In genomic region chr10:80033511-80034391, GRCm38 (mm10) we compare ENCODE assay signal across 8 mouse cellular contexts. TPM values are rescaled to one million over a fixed set of nuclear protein-coding genes. Genes with fewer than 3 reads are reported as not detected.
DNase-seq lines count a peak whose midpoint lies in the region; ATAC-seq and TF ChIP-seq lines count a peak whose summit lies in the region.

No protein-coding gene starts in this region.

- no peaks in the 10 kb centered on the region for H3K27me3 ChIP-seq in hindbrain, embryonic 12.5 days
- no peaks in the 10 kb centered on the region for H3K27me3 ChIP-seq in hindbrain, embryonic 16.5 days (replicated peaks; ENCODE audit: control insufficient read depth, insufficient read depth, low read length)
- no peaks in the 10 kb centered on the region for H3K27me3 ChIP-seq in embryonic facial prominence, embryonic 14.5 days (replicated peaks; ENCODE audit: control insufficient read depth, insufficient read depth, low read length)
- no peaks in the 10 kb centered on the region for H3K27me3 ChIP-seq in intestine, embryonic 15.5 days (replicated peaks)
- no peaks in the 10 kb centered on the region for H3K27me3 ChIP-seq in liver, postnatal 0 days (ENCODE audit: insufficient read depth, low read length)

- TF ChIP-seq EP300 in liver, postnatal 0 days (IDR thresholded peaks at IDR 0.05; ENCODE audit: low read depth), result no peak

- no peaks in the 10 kb centered on the region for H3K9me3 ChIP-seq in hindbrain, embryonic 12.5 days (replicated peaks)
- no peaks in the 10 kb centered on the region for H3K9me3 ChIP-seq in hindbrain, embryonic 16.5 days (ENCODE audit: control insufficient read depth, low read length)
- no peaks in the 10 kb centered on the region for H3K9me3 ChIP-seq in embryonic facial prominence, embryonic 14.5 days (ENCODE audit: control insufficient read depth, low read length)
- no peaks in the 10 kb centered on the region for H3K9me3 ChIP-seq in intestine, embryonic 15.5 days
- no peaks in the 10 kb centered on the region for H3K9me3 ChIP-seq in liver, postnatal 0 days (ENCODE audit: low read length)

- 46% methylated on average over 9 of the region's 9 CpGs for WGBS in hindbrain, embryonic 12.5 days
- WGBS in hindbrain, embryonic 16.5 days, result 56% methylated on average over 9 of the region's 9 CpGs
- 38% methylated on average over 9 of the region's 9 CpGs for WGBS in embryonic facial prominence, embryonic 14.5 days
- WGBS in intestine, embryonic 15.5 days, result 22% methylated on average over 9 of the region's 9 CpGs
- WGBS in liver, postnatal 0 days (ENCODE audit: insufficient replicate concordance), result 23% methylated on average over 9 of the region's 9 CpGs

- TF ChIP-seq CTCF in liver, postnatal 0 days (IDR thresholded peaks at IDR 0.05; ENCODE audit: low read depth), result peak; percentile 73

- no peak overlapping the region for H3K9ac ChIP-seq in hindbrain, embryonic 12.5 days
- no peak overlapping the region for H3K9ac ChIP-seq in hindbrain, embryonic 16.5 days (ENCODE audit: low read depth, low read length)
- peak overlapping the region; percentile 15; the same call in 1 of the 2 replicates for H3K9ac ChIP-seq in embryonic facial prominence, embryonic 14.5 days (ENCODE audit: low read depth, low read length)
- peak overlapping the region; percentile 24; the same call in 1 of the 2 replicates for H3K9ac ChIP-seq in intestine, embryonic 15.5 days
- no peak overlapping the region for H3K9ac ChIP-seq in liver, postnatal 0 days (replicated peaks)

- peaks cover 15% of the 10 kb centered on the region for H3K4me1 ChIP-seq in hindbrain, embryonic 12.5 days
- peaks cover 11% of the 10 kb centered on the region for H3K4me1 ChIP-seq in hindbrain, embryonic 16.5 days (ENCODE audit: control insufficient read depth, insufficient read depth, low read depth, low read length)
- H3K4me1 ChIP-seq in embryonic facial prominence, embryonic 14.5 days (ENCODE audit: control insufficient read depth, insufficient read depth, low read length), result 0 out of 2 replicates have a peak, but pooled peaks cover 7% of the 10 kb centered on the region
- H3K4me1 ChIP-seq in intestine, embryonic 15.5 days (replicated peaks), result peaks cover 41% of the 10 kb centered on the region
- peaks cover 27% of the 10 kb centered on the region for H3K4me1 ChIP-seq in liver, postnatal 0 days (ENCODE audit: insufficient read depth)

- peak; percentile 89 for DNase-seq in MN1 (ENCODE audit: low spot score)
- peak; percentile 68 for DNase-seq in embryonic facial prominence, embryonic 14.5 days (ENCODE audit: low spot score)
- DNase-seq in liver, postnatal 0 days, result peak; percentile 48
- DNase-seq in skeletal muscle tissue, adult 2 months (ENCODE audit: low read depth, low spot score), result peak; percentile 57
- DNase-seq in layer of hippocampus, postnatal 10 days (ENCODE audit: low spot score in 2 of 2), result no peak

- H3K4me2 ChIP-seq in hindbrain, embryonic 12.5 days (replicated peaks), result no peak overlapping the region
- no peak overlapping the region for H3K4me2 ChIP-seq in hindbrain, embryonic 16.5 days (ENCODE audit: low read length)
- H3K4me2 ChIP-seq in embryonic facial prominence, embryonic 14.5 days (ENCODE audit: low read depth, low read length), result no peak overlapping the region
- peak overlapping the region; percentile 25 for H3K4me2 ChIP-seq in intestine, embryonic 15.5 days (replicated peaks)
- H3K4me2 ChIP-seq in liver, postnatal 0 days (ENCODE audit: low read depth, low read length), result no peak overlapping the region

- no peak overlapping the region for H3K4me3 ChIP-seq in hindbrain, embryonic 12.5 days
- H3K4me3 ChIP-seq in hindbrain, embryonic 16.5 days (ENCODE audit: low read length), result no peak overlapping the region
- no peak overlapping the region for H3K4me3 ChIP-seq in embryonic facial prominence, embryonic 14.5 days (ENCODE audit: low read depth, low read length)
- H3K4me3 ChIP-seq in intestine, embryonic 15.5 days (replicated peaks), result no peak overlapping the region
- no peak overlapping the region for H3K4me3 ChIP-seq in liver, postnatal 0 days (ENCODE audit: low read depth, low read length)

- H3K36me3 ChIP-seq in hindbrain, embryonic 12.5 days, result peaks cover 38% of the 10 kb centered on the region
- peaks cover 25% of the 10 kb centered on the region for H3K36me3 ChIP-seq in hindbrain, embryonic 16.5 days (ENCODE audit: control insufficient read depth, insufficient read depth, low read length)
- H3K36me3 ChIP-seq in embryonic facial prominence, embryonic 14.5 days (ENCODE audit: control insufficient read depth, insufficient read depth, low read length), result peaks cover 41% of the 10 kb centered on the region
- H3K36me3 ChIP-seq in intestine, embryonic 15.5 days, result peaks cover 28% of the 10 kb centered on the region
- H3K36me3 ChIP-seq in liver, postnatal 0 days (replicated peaks; ENCODE audit: insufficient read depth, low read length), result peaks cover 55% of the 10 kb centered on the region

- peak overlapping the region; percentile 23; the same call in 1 of the 2 replicates for H3K27ac ChIP-seq in hindbrain, embryonic 12.5 days
- no peak overlapping the region for H3K27ac ChIP-seq in hindbrain, embryonic 16.5 days (ENCODE audit: low read depth, low read length)
- H3K27ac ChIP-seq in embryonic facial prominence, embryonic 14.5 days (replicated peaks; ENCODE audit: low read depth, low read length), result peak overlapping the region; percentile 21
- peak overlapping the region; percentile 90 for H3K27ac ChIP-seq in intestine, embryonic 15.5 days
- peak overlapping the region; percentile 69 for H3K27ac ChIP-seq in liver, postnatal 0 days (ENCODE audit: low read depth)

- no peak for ATAC-seq in hindbrain, embryonic 12.5 days (ENCODE audit: low FRiP score)
- ATAC-seq in hindbrain, embryonic 16.5 days, result no peak
- ATAC-seq in embryonic facial prominence, embryonic 14.5 days (ENCODE audit: low read depth), result 0 out of 2 replicates have a peak, but pooled peaks have one; percentile 31
- peak; percentile 86 for ATAC-seq in intestine, embryonic 15.5 days
- peak; percentile 28 for ATAC-seq in liver, postnatal 0 days

RNA-seq across cellular contexts. Expression of gene Polr2e, which starts 5.8 kb away (rescaled TPM):
- polyA plus RNA-seq in hindbrain, embryonic 12.5 days (2016; fragmentation: Nextera tagmentation; extraction: Ambion mirVana), result 163 and 171 TPM in 2 replicates
- polyA plus RNA-seq in hindbrain, embryonic 16.5 days (2015; fragmentation: Nextera tagmentation; extraction: Ambion mirVana), result 141 and 143 TPM in 2 replicates
- 207 and 227 TPM in 2 replicates for polyA plus RNA-seq in embryonic facial prominence, embryonic 14.5 days (2014; fragmentation: Nextera tagmentation; extraction: Ambion mirVana)
- polyA plus RNA-seq in intestine, embryonic 15.5 days (2015; fragmentation: Nextera tagmentation; extraction: Ambion mirVana), result 206 and 218 TPM in 2 replicates
- polyA plus RNA-seq in liver, postnatal 0 days (2015; fragmentation: Nextera tagmentation; extraction: Ambion mirVana), result 57.0 and 58.3 TPM in 2 replicates
- 10 to 100 TPM; 66.9 to 76.7 TPM for total RNA-seq in layer of hippocampus, postnatal 10 days (2021)

RNA-seq across cellular contexts. Expression of gene Gpx4, which starts 13.2 kb away (rescaled TPM):
- polyA plus RNA-seq in hindbrain, embryonic 12.5 days (2016; fragmentation: Nextera tagmentation; extraction: Ambion mirVana), result 449 and 484 TPM in 2 replicates
- 601 and 643 TPM in 2 replicates for polyA plus RNA-seq in hindbrain, embryonic 16.5 days (2015; fragmentation: Nextera tagmentation; extraction: Ambion mirVana)
- 505 and 517 TPM in 2 replicates for polyA plus RNA-seq in embryonic facial prominence, embryonic 14.5 days (2014; fragmentation: Nextera tagmentation; extraction: Ambion mirVana)
- polyA plus RNA-seq in intestine, embryonic 15.5 days (2015; fragmentation: Nextera tagmentation; extraction: Ambion mirVana), result 712 and 771 TPM in 2 replicates
- 537 and 560 TPM in 2 replicates for polyA plus RNA-seq in liver, postnatal 0 days (2015; fragmentation: Nextera tagmentation; extraction: Ambion mirVana)
- total RNA-seq in layer of hippocampus, postnatal 10 days (2021), result 100 to 1,000 TPM; 408 to 448 TPM

RNA-seq across cellular contexts. Expression of gene Arhgap45, which starts 17.3 kb away (rescaled TPM):
- polyA plus RNA-seq in hindbrain, embryonic 12.5 days (2016; fragmentation: Nextera tagmentation; extraction: Ambion mirVana), result 8.7 and 8.9 TPM in 2 replicates
- polyA plus RNA-seq in hindbrain, embryonic 16.5 days (2015; fragmentation: Nextera tagmentation; extraction: Ambion mirVana), result 1.7 and 2.2 TPM in 2 replicates
- polyA plus RNA-seq in embryonic facial prominence, embryonic 14.5 days (2014; fragmentation: Nextera tagmentation; extraction: Ambion mirVana), result 4.4 and 6.4 TPM in 2 replicates
- polyA plus RNA-seq in intestine, embryonic 15.5 days (2015; fragmentation: Nextera tagmentation; extraction: Ambion mirVana), result 6.3 and 6.5 TPM in 2 replicates
- polyA plus RNA-seq in liver, postnatal 0 days (2015; fragmentation: Nextera tagmentation; extraction: Ambion mirVana), result 12.1 and 14.2 TPM in 2 replicates
- total RNA-seq in layer of hippocampus, postnatal 10 days (2021), result 1 to 10 TPM; 3.3 to 3.8 TPM

RNA-seq across cellular contexts. Expression of gene Abca7, which starts 37.5 kb away (rescaled TPM):
- 6.9 and 7.7 TPM in 2 replicates for polyA plus RNA-seq in hindbrain, embryonic 12.5 days (2016; fragmentation: Nextera tagmentation; extraction: Ambion mirVana)
- polyA plus RNA-seq in hindbrain, embryonic 16.5 days (2015; fragmentation: Nextera tagmentation; extraction: Ambion mirVana), result 4.2 and 5.1 TPM in 2 replicates
- polyA plus RNA-seq in embryonic facial prominence, embryonic 14.5 days (2014; fragmentation: Nextera tagmentation; extraction: Ambion mirVana), result 2.5 and 2.8 TPM in 2 replicates
- 3.0 and 3.7 TPM in 2 replicates for polyA plus RNA-seq in intestine, embryonic 15.5 days (2015; fragmentation: Nextera tagmentation; extraction: Ambion mirVana)
- polyA plus RNA-seq in liver, postnatal 0 days (2015; fragmentation: Nextera tagmentation; extraction: Ambion mirVana), result 2.5 and 3.1 TPM in 2 replicates
- total RNA-seq in layer of hippocampus, postnatal 10 days (2021), result 10 to 100 TPM in 1 of 2 experiments, 1 to 10 TPM in 1; 9.3 to 10.3 TPM

RNA-seq across cellular contexts. Expression of gene Cnn2, which starts 45.4 kb away (rescaled TPM):
- polyA plus RNA-seq in hindbrain, embryonic 12.5 days (2016; fragmentation: Nextera tagmentation; extraction: Ambion mirVana), result 178 and 204 TPM in 2 replicates
- 30.5 and 38.9 TPM in 2 replicates for polyA plus RNA-seq in hindbrain, embryonic 16.5 days (2015; fragmentation: Nextera tagmentation; extraction: Ambion mirVana)
- polyA plus RNA-seq in embryonic facial prominence, embryonic 14.5 days (2014; fragmentation: Nextera tagmentation; extraction: Ambion mirVana), result 293 and 304 TPM in 2 replicates
- 239 and 242 TPM in 2 replicates for polyA plus RNA-seq in intestine, embryonic 15.5 days (2015; fragmentation: Nextera tagmentation; extraction: Ambion mirVana)
- 40.7 and 42.8 TPM in 2 replicates for polyA plus RNA-seq in liver, postnatal 0 days (2015; fragmentation: Nextera tagmentation; extraction: Ambion mirVana)
- 10 to 100 TPM in 1 of 2 experiments, 1 to 10 TPM in 1; 8.2 to 10.3 TPM for total RNA-seq in layer of hippocampus, postnatal 10 days (2021)

Comparison
In these comparisons a context has a peak if more than half of its experiments do, and no peak if none do; other contexts are left out.
1. ATAC-seq: peak in embryonic facial prominence, embryonic 14.5 days (single experiment), intestine, embryonic 15.5 days (single experiment) and liver, postnatal 0 days (single experiment); none in hindbrain, embryonic 12.5 days (single experiment) and hindbrain, embryonic 16.5 days (single experiment).
2. H3K9ac ChIP-seq: peak in embryonic facial prominence, embryonic 14.5 days (single experiment) and intestine, embryonic 15.5 days (single experiment); none in hindbrain, embryonic 12.5 days (single experiment), hindbrain, embryonic 16.5 days (single experiment) and liver, postnatal 0 days (single experiment).
3. DNase-seq: peak in MN1 (single experiment), embryonic facial prominence, embryonic 14.5 days (single experiment), liver, postnatal 0 days (single experiment) and skeletal muscle tissue, adult 2 months (single experiment); none in layer of hippocampus, postnatal 10 days (0 of 2).